Mouse (Mus musculus): Measurements from ENCODE around the gene Atxn2. TPM values are rescaled to one million over a fixed set of nuclear protein-coding genes. Genes with fewer than 3 reads are reported as not detected.

The Atxn2 gene
- 193 TPM for polyA plus RNA-seq (2014; fragmentation: Illumina TruSeq; extraction: RNeasy Lipid Tissue Mini Kit (QIAGEN cat#74804); ENCODE audit: low read depth, low replicate concordance)

GRCm38 (mm10) chr5:121711174-121711927 is at the start of gene Atxn2:
Atxn2 (plus strand) TSS chr5:121711337.

GRCm38 (mm10) chr5:121837441-121838340 is 126.6 kb downstream of the Atxn2 start, which contains the start of gene Sh2b3:
Sh2b3 (minus strand) TSS chr5:121837646.

GRCm38 (mm10) chr5:121848743-121849142 is 137.6 kb downstream of the Atxn2 start, which contains the start of gene Pheta1:
Pheta1 (plus strand) TSS chr5:121848984.

Other genes starting within 250 kb of the Atxn2 start
- not detected for gene Adam1b, start 207.9 kb upstream of the Atxn2 start, polyA plus RNA-seq (2014; fragmentation: Illumina TruSeq; extraction: RNeasy Lipid Tissue Mini Kit (QIAGEN cat#74804); ENCODE audit: low read depth, low replicate concordance)
- gene Adam1a, start 165.9 kb upstream of the Atxn2 start, polyA plus RNA-seq (2014; fragmentation: Illumina TruSeq; extraction: RNeasy Lipid Tissue Mini Kit (QIAGEN cat#74804); ENCODE audit: low read depth, low replicate concordance) = 4.4 TPM
- gene Gm42878, start 165.9 kb upstream of the Atxn2 start, polyA plus RNA-seq (2014; fragmentation: Illumina TruSeq; extraction: RNeasy Lipid Tissue Mini Kit (QIAGEN cat#74804); ENCODE audit: low read depth, low replicate concordance) = 1.9 TPM
- 84.6 TPM for gene Mapkapk5, start 165.4 kb upstream of the Atxn2 start, polyA plus RNA-seq (2014; fragmentation: Illumina TruSeq; extraction: RNeasy Lipid Tissue Mini Kit (QIAGEN cat#74804); ENCODE audit: low read depth, low replicate concordance)
- 22.8 TPM for gene Aldh2, start 117.5 kb upstream of the Atxn2 start, polyA plus RNA-seq (2014; fragmentation: Illumina TruSeq; extraction: RNeasy Lipid Tissue Mini Kit (QIAGEN cat#74804); ENCODE audit: low read depth, low replicate concordance)
- 5.8 TPM for gene Acad12, start 92.4 kb upstream of the Atxn2 start, polyA plus RNA-seq (2014; fragmentation: Illumina TruSeq; extraction: RNeasy Lipid Tissue Mini Kit (QIAGEN cat#74804); ENCODE audit: low read depth, low replicate concordance)
- gene Acad10, start 50.8 kb upstream of the Atxn2 start, polyA plus RNA-seq (2014; fragmentation: Illumina TruSeq; extraction: RNeasy Lipid Tissue Mini Kit (QIAGEN cat#74804); ENCODE audit: low read depth, low replicate concordance) = 1.3 TPM
- 32.3 TPM for gene Brap, start 50.8 kb upstream of the Atxn2 start, polyA plus RNA-seq (2014; fragmentation: Illumina TruSeq; extraction: RNeasy Lipid Tissue Mini Kit (QIAGEN cat#74804); ENCODE audit: low read depth, low replicate concordance)
- 8.8 TPM for gene Sh2b3, start 126.3 kb downstream of the Atxn2 start, polyA plus RNA-seq (2014; fragmentation: Illumina TruSeq; extraction: RNeasy Lipid Tissue Mini Kit (QIAGEN cat#74804); ENCODE audit: low read depth, low replicate concordance)
- 1.3 TPM for gene Pheta1, start 137.6 kb downstream of the Atxn2 start, polyA plus RNA-seq (2014; fragmentation: Illumina TruSeq; extraction: RNeasy Lipid Tissue Mini Kit (QIAGEN cat#74804); ENCODE audit: low read depth, low replicate concordance)